Mouse (Mus musculus) kidney, postnatal 14 days (tissue): Measurements from ENCODE around the gene Tm9sf1.
A peak's percentile ranks its signal among the peaks of the same experiment; 100 is the strongest.

Source experiments
- DNase-seq: peaks from one replicate; pipeline ENCODE4 v3.0.0; 2022; ENCODE audit warnings: mixed read lengths

Gene Tm9sf1

GRCm38 (mm10) chr14:55629312-55629711 is 14.3 kb downstream of the Tm9sf1 start:
- peak; percentile 56 for DNase-seq

DNA sequence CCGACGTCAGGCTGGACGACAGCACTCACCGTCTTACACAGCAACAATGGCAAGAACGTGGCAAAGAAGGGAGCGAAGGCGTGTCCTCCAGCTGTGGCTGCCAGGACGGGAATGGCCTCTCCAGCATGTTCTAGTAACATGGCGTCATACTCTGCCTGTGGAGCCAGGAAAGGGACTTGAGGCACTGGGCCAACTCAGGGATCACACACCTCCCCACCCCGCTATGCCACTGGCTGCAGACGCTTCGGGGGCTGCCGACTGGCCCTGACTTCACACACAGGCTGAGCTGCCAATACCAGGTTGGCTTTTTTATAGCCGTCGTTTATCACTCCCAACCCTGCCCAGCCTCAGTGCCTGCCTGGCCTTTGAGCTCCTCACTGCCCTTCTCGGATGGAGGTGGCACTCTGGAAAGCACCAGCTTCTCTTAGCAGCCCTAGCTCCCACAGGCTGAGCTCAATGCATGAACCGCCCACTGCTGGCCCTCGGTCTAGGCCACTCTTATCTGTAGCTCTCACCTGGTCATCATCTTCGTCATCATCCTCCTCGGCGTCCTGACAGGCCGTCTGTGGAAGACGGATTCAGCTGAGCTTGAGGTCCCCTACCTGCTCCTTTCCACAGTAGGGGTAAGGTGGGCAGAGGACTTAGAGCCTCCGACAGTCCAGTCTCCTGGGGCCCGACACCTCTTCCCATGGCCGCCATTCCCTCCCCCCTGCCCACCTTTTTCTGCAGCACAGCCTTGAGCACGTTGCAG is 15.4 kb downstream of the Tm9sf1 start:
- DNase-seq = no peak

DNA sequence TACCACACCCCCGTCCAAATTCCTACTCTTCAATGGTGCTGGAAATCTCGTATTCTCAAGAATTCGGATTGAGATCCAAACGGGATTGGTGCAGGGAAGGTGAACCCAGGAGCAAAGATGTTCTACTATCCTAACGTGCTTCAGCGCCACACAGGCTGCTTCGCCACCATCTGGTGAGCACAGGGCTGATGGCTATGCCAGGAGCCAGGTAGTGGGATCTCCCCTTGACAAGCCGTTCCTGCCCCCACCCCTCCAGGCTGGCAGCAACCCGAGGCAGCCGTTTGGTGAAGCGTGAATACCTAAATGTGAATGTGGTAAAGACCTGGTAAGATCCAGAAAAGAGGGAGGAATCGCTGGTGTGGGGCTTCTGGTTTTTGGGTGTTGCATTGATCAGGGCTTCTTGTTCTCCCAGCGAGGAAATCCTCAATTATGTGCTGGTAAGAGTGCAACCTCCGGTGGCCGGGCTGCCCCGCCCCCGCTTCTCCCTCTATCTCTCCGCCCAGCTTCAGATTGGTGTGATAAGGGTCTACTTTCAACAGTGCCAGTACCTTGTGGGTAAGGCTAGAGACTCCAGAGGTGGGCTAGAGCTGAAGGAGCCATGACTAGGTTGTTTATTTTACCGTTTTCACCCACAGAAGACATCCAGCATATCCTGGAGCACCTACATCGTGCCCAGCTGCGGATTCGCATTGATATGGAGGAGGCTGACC is 25.0 kb downstream of the Tm9sf1 start:
- DNase-seq = no peak

- DNase-seq = peak; percentile 59
These were observed 25.8 kb downstream of the Tm9sf1 start, which contains the start of gene Rec8 for GRCm38 (mm10) chr14:55617822-55618221. Rec8 (plus strand) TSS chr14:55618037.

DNA sequence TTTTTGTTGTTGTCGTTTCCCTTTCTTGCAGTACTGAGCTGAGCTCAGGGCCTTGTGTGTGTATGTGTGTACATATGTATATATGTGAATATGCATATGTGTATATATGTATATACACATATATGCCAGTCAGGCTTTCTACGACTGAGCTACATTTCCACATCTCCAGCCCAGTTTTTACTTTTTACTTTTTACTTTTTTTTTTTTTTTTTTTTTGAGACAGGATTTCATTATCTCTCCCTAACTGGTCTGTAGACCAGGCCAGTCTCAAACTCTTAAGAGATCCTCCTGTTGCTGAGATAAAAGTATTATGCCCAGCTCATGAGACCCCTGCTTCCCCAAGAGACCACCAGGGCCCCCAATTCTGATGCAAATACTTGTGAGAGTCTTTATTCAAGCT is 26.8 kb downstream of the Tm9sf1 start:
- DNase-seq = no peak

DNA sequence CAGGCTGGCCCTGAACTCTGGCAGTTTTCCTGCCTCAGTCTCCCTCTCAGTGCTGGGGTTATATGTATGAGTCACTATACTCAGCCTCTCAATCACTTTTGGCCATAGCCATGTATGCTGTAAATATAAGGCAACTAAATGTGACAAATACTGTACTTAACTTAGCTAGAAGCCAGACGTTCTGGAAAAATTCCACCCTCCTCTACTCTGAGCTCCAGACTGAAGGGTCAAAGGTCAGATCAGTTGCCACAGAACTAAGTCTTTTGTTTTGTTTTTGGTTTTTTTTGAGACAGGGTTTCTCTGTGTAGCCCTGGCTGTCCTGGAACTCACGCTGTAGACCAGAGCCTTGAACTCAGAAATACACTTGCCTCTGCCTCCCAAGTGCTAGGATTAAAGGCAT is 27.7 kb downstream of the Tm9sf1 start:
- no peak for DNase-seq

DNA sequence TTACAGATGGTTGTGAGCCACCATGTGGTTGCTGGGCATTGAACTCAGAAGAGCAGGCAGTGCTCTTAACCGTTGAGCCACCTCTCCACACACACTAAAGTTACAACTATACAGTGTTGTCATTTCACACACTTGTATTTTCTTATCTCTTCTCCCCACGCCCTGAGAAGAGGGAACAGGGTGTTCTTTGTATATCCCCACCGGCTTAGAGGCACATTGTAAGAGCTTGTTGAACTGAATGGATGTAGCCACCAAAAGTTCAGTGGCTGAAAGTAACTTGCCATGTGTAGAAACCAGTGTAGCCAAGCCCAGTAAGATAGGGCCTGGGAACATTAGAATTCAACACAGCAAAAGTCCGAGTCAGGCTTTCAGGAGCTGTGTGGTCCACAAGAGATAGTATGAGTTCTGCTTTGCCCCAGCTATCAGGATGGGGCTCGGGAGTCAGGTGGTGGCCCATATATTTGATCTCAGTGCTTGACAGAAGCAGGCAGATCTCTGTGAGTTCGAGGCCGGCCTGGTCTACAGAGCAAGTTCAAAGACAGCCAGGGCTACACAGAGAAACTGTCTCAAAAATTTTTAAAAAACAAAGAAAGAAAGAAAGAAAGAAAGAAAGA is 28.9 kb downstream of the Tm9sf1 start:
- DNase-seq = no peak

DNA sequence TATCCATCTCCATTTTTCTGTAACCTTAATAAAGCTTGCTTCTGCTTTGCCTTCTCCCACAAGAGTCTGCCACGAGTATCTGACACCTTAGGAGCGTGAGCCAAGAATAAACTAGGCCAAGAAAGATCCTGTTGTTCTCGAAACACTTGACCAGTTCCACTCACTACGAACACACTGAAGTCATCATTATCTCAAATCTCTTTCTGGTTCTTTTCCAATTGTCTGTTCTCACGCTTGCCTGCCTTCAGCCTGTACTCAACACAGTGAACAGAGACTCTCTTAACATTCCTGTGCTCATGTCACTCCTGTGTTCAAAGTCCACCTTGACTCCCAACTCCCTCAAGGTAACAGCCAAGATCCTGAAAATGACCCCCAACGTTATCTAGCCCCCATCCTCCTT is 30.3 kb downstream of the Tm9sf1 start:
- no peak for DNase-seq

DNA sequence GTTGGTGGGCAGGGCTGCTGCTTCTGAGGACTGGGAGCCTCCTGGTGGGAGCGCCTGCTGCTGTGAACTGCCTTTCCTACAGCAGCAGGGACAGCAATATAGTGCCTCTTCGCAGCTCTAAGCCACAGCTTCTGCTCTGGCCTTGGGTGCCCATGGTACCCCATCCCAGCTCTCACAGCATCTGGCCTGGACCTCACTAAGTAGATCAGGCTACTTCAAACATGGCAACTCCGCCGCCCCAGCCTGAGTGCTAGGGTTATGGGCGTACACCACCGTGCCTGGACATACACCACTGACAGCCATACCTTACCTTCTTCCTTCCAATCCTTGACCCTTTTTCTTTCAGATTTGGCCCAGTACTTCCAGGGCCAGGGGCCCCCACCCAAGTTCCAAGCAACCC is 35.3 kb downstream of the Tm9sf1 start:
- no peak for DNase-seq

GRCm38 (mm10) chr14:55605743-55606459 is 37.7 kb downstream of the Tm9sf1 start:
- no peak for DNase-seq

DNA sequence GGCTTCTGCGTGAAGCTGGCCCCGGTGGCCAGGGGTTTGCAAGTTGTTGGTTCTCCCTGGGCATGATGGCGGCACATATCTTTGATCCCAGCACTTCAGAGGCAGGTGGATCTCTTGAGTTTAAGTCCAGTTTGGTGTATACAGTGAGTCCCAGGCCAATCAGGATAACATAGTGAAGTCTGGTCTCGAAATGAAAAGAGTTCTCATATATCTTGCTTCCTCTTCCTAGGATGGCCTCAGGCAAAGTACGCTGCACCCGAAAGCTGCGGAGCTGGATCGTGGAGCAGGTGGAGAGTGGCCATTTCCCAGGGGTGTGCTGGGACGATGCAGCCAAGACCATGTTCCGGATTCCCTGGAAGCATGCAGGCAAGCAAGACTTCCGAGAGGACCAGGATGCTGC is 38.8 kb downstream of the Tm9sf1 start:
- no peak for DNase-seq

GRCm38 (mm10) chr14:55603633-55604576 is 39.7 kb downstream of the Tm9sf1 start:
- DNase-seq = peak; percentile 95

GRCm38 (mm10) chr14:55603271-55603632 is 40.4 kb downstream of the Tm9sf1 start, which contains the start of gene Irf9:
Irf9 (plus strand) TSS chr14:55603571.
- no peak for DNase-seq

GRCm38 (mm10) chr14:55598521-55599390 is 44.9 kb downstream of the Tm9sf1 start:
- no peak for DNase-seq

DNA sequence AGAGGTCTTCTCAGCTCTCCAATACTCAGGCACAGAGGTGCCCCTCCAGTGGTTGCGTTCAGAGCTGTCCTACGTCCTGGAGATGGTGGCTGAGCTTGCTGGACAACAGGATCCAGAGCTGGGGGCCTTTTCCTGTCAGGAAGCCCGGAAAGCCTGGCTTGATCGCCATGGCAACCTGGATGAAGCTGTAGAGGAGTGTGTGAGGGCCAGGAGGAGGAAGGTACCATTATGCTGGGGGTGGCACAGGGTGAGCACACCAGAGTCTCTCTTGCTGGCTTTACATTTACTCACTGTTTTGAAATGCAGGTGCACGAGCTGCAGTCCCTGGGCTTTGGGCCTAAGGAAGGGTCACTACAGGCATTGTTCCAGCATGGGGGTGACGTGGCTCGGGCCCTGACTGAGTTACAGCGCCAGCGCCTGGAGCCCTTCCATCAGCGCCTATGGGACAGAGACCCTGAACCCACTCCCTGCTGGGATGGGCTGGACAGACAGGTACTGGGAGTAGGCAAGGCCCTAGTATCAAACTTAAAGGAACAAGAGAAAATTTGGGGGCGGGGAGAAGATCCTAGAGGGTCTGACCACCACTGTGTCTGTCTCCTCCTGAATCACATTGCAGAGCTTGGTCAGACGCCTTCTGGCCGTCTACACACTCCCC is 47.4 kb downstream of the Tm9sf1 start:
- DNase-seq = peak; percentile 56

- no peak for DNase-seq
These were observed 51.4 kb downstream of the Tm9sf1 start for GRCm38 (mm10) chr14:55592226-55592625.

GRCm38 (mm10) chr14:55591331-55591891 is 52.2 kb downstream of the Tm9sf1 start, which contains the start of gene Rnf31:
Rnf31 (plus strand) TSS chr14:55591708.
- peak; percentile 97 for DNase-seq

- peak; percentile 96 for DNase-seq
These were observed 52.8 kb downstream of the Tm9sf1 start, which contains the start of gene Psme2 for GRCm38 (mm10) chr14:55590748-55591330. Psme2 (minus strand) TSS chr14:55591113.

GRCm38 (mm10) chr14:55589771-55590448 is 53.7 kb downstream of the Tm9sf1 start:
- DNase-seq = no peak
